Mouse (Mus musculus): ENCODE measurements around the gene Ms4a15. TPM values are rescaled to one million over a fixed set of nuclear protein-coding genes. Genes with fewer than 3 reads are reported as not detected.
A peak's percentile ranks its signal among the peaks of the same experiment; 100 is the strongest.

Gene Ms4a15
- total and polyA plus RNA-seq, 3 experiments = not detected

GRCm38 (mm10) chr19:10970457-10970856, 22.6 kb downstream of the Ms4a15 start:
- Histone ChIP-seq H3K4me1 (ENCODE audit: control insufficient read depth in 1 of 2, insufficient read depth in 2 of 2, low read length in 2 of 2) (peaks cover 2 to 6% of the 10 kb centered on the region in 2 experiments; a peak in 3 of 4 replicates), H3K27ac (ENCODE audit: control insufficient read depth, low read depth, low read length) (peak overlapping the region; percentile 72), H3K79me2 (ENCODE audit: control insufficient read depth, insufficient read depth, low read length, poor library complexity) (no peaks in the 10 kb centered on the region), H3K4me3 (ENCODE audit: control insufficient read depth in 1 of 2, insufficient read depth in 1 of 2, low read depth in 2 of 2, low read length in 2 of 2) (no peak overlapping the region), H3K27me3 (ENCODE audit: control insufficient read depth in 1 of 2, insufficient read depth in 2 of 2, low read length in 2 of 2) (peaks cover 0 to 4% of the 10 kb centered on the region in 2 experiments; a peak in 3 of 4 replicates), H3K9me3 (replicated peaks; ENCODE audit: insufficient read depth, low read length) (no peaks in the 10 kb centered on the region), H3K9ac (ENCODE audit: control insufficient read depth, low read depth, low read length, poor library complexity, severe bottlenecking) (no peak overlapping the region), H3K36me3 (ENCODE audit: control insufficient read depth in 1 of 2, insufficient read depth in 2 of 2, low read length in 2 of 2) (peaks cover 0 to 5% of the 10 kb centered on the region in 2 experiments; a peak in 2 of 4 replicates)
- TF ChIP-seq SIN3A (IDR thresholded peaks at IDR 0.05; ENCODE audit: low read length) = peak; percentile 61
- no peak for TF ChIP-seq CTCF (IDR thresholded peaks at IDR 0.05 in 2 of 3, conservative IDR thresholded peaks at IDR 0.05 in 1 of 3; ENCODE audit: control insufficient read depth in 1 of 3, insufficient read depth in 1 of 3, low read depth in 2 of 3, low read length in 3 of 3, poor library complexity in 1 of 3, severe bottlenecking in 1 of 3)
- TF ChIP-seq SMC3 (IDR thresholded peaks at IDR 0.05; ENCODE audit: low read depth, low read length) = no peak
- no peak for TF ChIP-seq KAT2A (conservative IDR thresholded peaks at IDR 0.05; ENCODE audit: low read depth, low read length)
- no peak for TF ChIP-seq ZKSCAN1 (IDR thresholded peaks at IDR 0.05; ENCODE audit: low read depth, low read length)
- peak; percentile 52; the same call in 1 of the 2 replicates for TF ChIP-seq HCFC1 (IDR thresholded peaks at IDR 0.05; ENCODE audit: low read depth, low read length)
- TF ChIP-seq MAFK (IDR thresholded peaks at IDR 0.05; ENCODE audit: borderline replicate concordance, low read depth, low read length) = no peak
- no peak for TF ChIP-seq RCOR1 (IDR thresholded peaks at IDR 0.05; ENCODE audit: low read depth, low read length)
- peak; percentile 71 to 72 for TF ChIP-seq EP300 (IDR thresholded peaks at IDR 0.05; ENCODE audit: low read depth in 1 of 2, low read length in 2 of 2)
- TF ChIP-seq ETS1 (IDR thresholded peaks at IDR 0.05; ENCODE audit: low read depth, low read length) = peak; percentile 72
- TF ChIP-seq RAD21 (IDR thresholded peaks at IDR 0.05; ENCODE audit: low read depth, low read length) = no peak
- peak; percentile 53; the same call in 1 of the 2 replicates for TF ChIP-seq MAX (IDR thresholded peaks at IDR 0.05; ENCODE audit: low read length)
- TF ChIP-seq TCF12 (IDR thresholded peaks at IDR 0.05; ENCODE audit: low read depth, low read length) = peak; percentile 63
- TF ChIP-seq MXI1 (IDR thresholded peaks at IDR 0.05; ENCODE audit: low read depth, low read length) = no peak; the same call in 1 of the 2 replicates
- no peak for TF ChIP-seq TBP (IDR thresholded peaks at IDR 0.05; ENCODE audit: low read depth, low read length)
- no peak for TF ChIP-seq NRF1 (IDR thresholded peaks at IDR 0.05; ENCODE audit: insufficient read depth, low read depth, low read length, poor library complexity, severe bottlenecking)
- no peak for TF ChIP-seq CHD2 (IDR thresholded peaks at IDR 0.05; ENCODE audit: low read length)
- TF ChIP-seq JUND (IDR thresholded peaks at IDR 0.05; ENCODE audit: low read depth, low read length) = no peak
- TF ChIP-seq GATA1 (IDR thresholded peaks at IDR 0.05; ENCODE audit: low read depth, low read length) = peak; percentile 87
- TF ChIP-seq MAZ (IDR thresholded peaks at IDR 0.05; ENCODE audit: low read depth, low read length) = no peak
- TF ChIP-seq ZNF384 (IDR thresholded peaks at IDR 0.05; ENCODE audit: low read depth, low read length) = peak; percentile 84
- peak; percentile 46; the same call in 1 of the 2 replicates for TF ChIP-seq MYC (IDR thresholded peaks at IDR 0.05; ENCODE audit: low read depth, low read length)
- TF ChIP-seq ELF1 (IDR thresholded peaks at IDR 0.05; ENCODE audit: low read depth, low read length) = no peak; the same call in 1 of the 2 replicates
- DNase-seq (ENCODE audit: low read depth, low spot score) = peak; percentile 81
